Mouse (Mus musculus) embryonic facial prominence, embryonic 13.5 days (tissue): ENCODE measurements around the gene Akap8l. TPM values are rescaled to one million over a fixed set of nuclear protein-coding genes. Genes with fewer than 3 reads are reported as not detected.

Experiments
- ATAC-seq: fragments of 200-750 bp; cut with Nextera tagmentation; 2 replicates; pipeline ENCODE4 v1.8.0; 2017; ENCODE audit warnings: low read depth; ENCODE audit not compliant: insufficient number of reproducible peaks, insufficient read depth, low FRiP score, low TSS enrichment
- H3K27ac ChIP-seq: fragments of 300-500 bp; sonication (generic); 2 replicates; pipeline ENCODE4 v1.5.1; 2015; ENCODE audit warnings: moderate library complexity, mild to moderate bottlenecking, inconsistent platforms
- H3K27me3 ChIP-seq: fragments of 300-500 bp; sonication (generic); 2 replicates; pipeline ENCODE4 v1.6.1; 2015; ENCODE audit warnings: mild to moderate bottlenecking, inconsistent platforms
- H3K36me3 ChIP-seq: fragments of 300-500 bp; sonication (generic); 2 replicates; pipeline ENCODE4 v1.6.1; 2015; ENCODE audit warnings: mild to moderate bottlenecking, inconsistent platforms
- H3K4me1 ChIP-seq: fragments of 300-500 bp; sonication (generic); 2 replicates; pipeline ENCODE4 v1.6.1; 2015; ENCODE audit warnings: inconsistent platforms
- H3K4me2 ChIP-seq: fragments of 300-500 bp; sonication (generic); 2 replicates; pipeline ENCODE4 v1.6.1; 2015; ENCODE audit warnings: moderate library complexity, mild to moderate bottlenecking, inconsistent platforms
- H3K4me3 ChIP-seq: fragments of 300-500 bp; sonication (generic); 2 replicates; pipeline ENCODE4 v1.5.1; 2015; ENCODE audit warnings: mild to moderate bottlenecking, inconsistent platforms
- H3K9ac ChIP-seq: fragments of 300-500 bp; sonication (generic); 2 replicates; pipeline ENCODE4 v1.6.1; 2015; ENCODE audit warnings: mild to moderate bottlenecking, inconsistent platforms
- H3K9me3 ChIP-seq: fragments of 300-500 bp; sonication (generic); 2 replicates; pipeline ENCODE4 v1.6.1; 2016; ENCODE audit warnings: inconsistent platforms
- WGBS: fragments of 180-500 bp; shearing (Covaris S2); methylation state at CpG from one replicate; pipeline ENCODE4 v1.1.7; 2015; ENCODE audit warnings: mixed read lengths; 5-methylcytosine and 5-hydroxymethylcytosine counted together
- polyA plus RNA-seq: library from polyadenylated mRNA; unstranded; fragments of >200 nt; fragmentation: Nextera tagmentation; extraction: Ambion mirVana; gene quantifications from 2 replicates; pipeline ENCODE4 v1.2.1, GENCODE M21; 2015

Akap8l gene
- 110 and 113 TPM in 2 replicates for polyA plus RNA-seq

GRCm38 (mm10) chr17:32350382-32350983 lies at the start of gene Akap8l:
Gene Akap8l, minus strand, starts transcription at chr17:32350607.
- Histone ChIP-seq H3K27ac (peak within 1 kb of the TSS; percentile 74), H3K4me1 (peaks cover 17% of the 10 kb centered on the region), H3K36me3 (peaks cover 23% of the 10 kb centered on the region), H3K9me3 (no peaks in the 10 kb centered on the region), H3K4me2 (peak within 1 kb of the TSS; percentile 89), H3K4me3 (peak within 1 kb of the TSS; percentile 69), H3K9ac (peak within 1 kb of the TSS; percentile 86), H3K27me3 (no peaks in the 10 kb centered on the region)
- peak; percentile 95 for ATAC-seq
- under 1% methylated on average over 37 of the region's 37 CpGs for WGBS

DNA sequence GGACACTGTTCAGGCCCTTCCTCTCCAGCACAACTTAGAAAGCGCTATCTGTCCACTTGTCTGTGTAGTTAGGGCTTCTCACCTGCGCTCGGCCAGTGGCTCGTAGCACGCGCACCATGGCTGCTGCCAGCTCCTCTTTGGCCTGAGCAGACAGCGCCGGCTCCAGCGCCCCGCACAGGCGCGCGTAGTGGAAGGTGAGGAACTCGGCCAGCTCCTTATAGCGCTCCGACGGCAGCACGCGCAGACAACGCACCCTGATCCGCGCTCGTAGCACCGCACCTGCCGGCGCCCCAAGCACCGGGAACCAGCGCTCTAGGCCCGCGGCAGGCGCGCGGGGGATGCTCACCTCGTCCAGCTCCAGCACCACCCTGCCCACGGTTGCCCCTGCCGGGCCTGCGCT lies 45.9 kb upstream of the Akap8l start:
- Histone ChIP-seq H3K4me3 (peak overlapping the region; percentile 33), H3K4me1 (peaks cover 8% of the 10 kb centered on the region), H3K27me3 (peaks cover 84% of the 10 kb centered on the region), H3K36me3 (no peaks in the 10 kb centered on the region), H3K9me3 (no peaks in the 10 kb centered on the region), H3K9ac (no peak overlapping the region), H3K4me2 (peak overlapping the region; percentile 54), H3K27ac (no peak overlapping the region)
- 5% methylated on average over 37 of the region's 37 CpGs for WGBS
- ATAC-seq = no peak

DNA sequence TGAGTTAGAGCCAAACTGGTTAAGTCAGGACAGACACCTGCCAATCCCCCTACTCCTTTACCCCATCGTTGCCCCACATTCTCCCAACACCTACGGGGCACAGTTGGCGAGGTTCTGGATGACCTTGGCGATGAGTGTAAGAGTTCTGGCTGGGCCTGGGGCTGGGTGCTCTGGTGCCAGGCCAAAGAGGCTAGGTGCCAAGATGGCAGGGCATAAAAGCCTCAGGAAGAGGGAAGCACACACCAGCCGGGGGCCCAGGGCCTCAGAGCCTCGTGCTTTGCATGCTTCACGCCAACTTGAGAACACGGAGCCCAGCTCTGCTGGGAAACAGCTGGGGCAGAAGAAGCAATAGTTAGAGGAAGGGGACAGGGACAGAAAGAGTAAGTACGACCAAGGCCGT lies 43.5 kb upstream of the Akap8l start:
- no peaks in the 10 kb centered on the region for H3K36me3 ChIP-seq
- WGBS = 87% methylated on average over 10 of the region's 10 CpGs
- no peak overlapping the region for H3K27ac ChIP-seq
- H3K4me3 ChIP-seq = no peak overlapping the region
- H3K4me2 ChIP-seq = no peak overlapping the region
- no peak overlapping the region for H3K9ac ChIP-seq
- ATAC-seq = no peak
- peaks cover 8% of the 10 kb centered on the region for H3K4me1 ChIP-seq
- H3K27me3 ChIP-seq = peaks cover 90% of the 10 kb centered on the region
- H3K9me3 ChIP-seq = no peaks in the 10 kb centered on the region

- no peaks in the 10 kb centered on the region for H3K9me3 ChIP-seq
- WGBS = under 1% methylated on average over 24 of the region's 44 CpGs
Observed at GRCm38 (mm10) chr17:32389101-32389659, 38.8 kb upstream of the Akap8l start, which contains the start of gene Wiz. Gene Wiz, minus strand, starts transcription at chr17:32389439.

DNA sequence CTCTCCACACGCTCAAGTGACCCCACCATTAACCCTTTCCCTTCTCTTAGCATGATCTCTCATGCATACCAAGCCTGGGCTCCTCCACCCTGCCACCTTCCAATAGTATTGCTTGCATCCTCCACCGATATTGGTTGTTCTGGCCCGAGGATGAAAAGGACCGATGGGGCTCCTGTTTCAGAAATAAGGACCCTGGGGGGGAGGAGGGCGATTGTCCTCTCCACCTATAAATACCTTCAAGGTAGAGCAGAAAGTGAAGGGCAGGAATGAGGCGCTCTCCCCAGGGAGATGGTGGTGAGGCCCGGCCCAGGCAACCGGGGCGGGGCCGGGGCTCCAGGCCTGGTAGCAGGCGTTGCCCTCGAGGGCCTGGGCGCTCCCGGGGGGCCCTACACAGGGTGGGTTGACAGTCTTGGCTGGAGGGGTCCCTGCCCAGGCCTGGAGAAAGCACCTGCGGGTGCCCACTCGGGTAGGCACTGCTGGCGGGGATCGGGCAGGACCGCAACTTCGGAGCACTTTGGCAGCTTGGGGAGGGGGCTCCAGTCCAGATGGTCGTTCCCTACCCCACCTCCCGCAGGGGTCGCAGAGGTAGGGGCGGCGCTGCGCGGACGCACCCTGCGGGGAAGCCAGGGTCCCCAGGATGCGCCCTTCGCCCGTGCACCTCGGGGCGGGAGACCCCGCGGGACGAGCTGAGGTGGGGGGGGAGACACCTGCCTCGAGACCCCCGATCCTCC lies 38.1 kb upstream of the Akap8l start:
- under 1% methylated on average over 30 of the region's 39 CpGs for WGBS
- peak; percentile 62; the same call in 1 of the 2 replicates for ATAC-seq
- peak overlapping the region; percentile 99 for H3K4me2 ChIP-seq
- no peaks in the 10 kb centered on the region for H3K9me3 ChIP-seq
- H3K4me3 ChIP-seq = peak overlapping the region; percentile 73
- peaks cover 13% of the 10 kb centered on the region for H3K4me1 ChIP-seq
- H3K27ac ChIP-seq = peak overlapping the region; percentile 33; the same call in 1 of the 2 replicates
- H3K9ac ChIP-seq = peak overlapping the region; percentile 85
- peaks cover 36% of the 10 kb centered on the region for H3K27me3 ChIP-seq
- H3K36me3 ChIP-seq = peaks cover 21% of the 10 kb centered on the region

More at GRCm38 (mm10) chr17:32389101-32389659, 38.8 kb upstream of the Akap8l start, which contains the start of gene Wiz:
- Histone ChIP-seq H3K4me3 (peak within 1 kb of the TSS; percentile 73), H3K27me3 (peaks cover 43% of the 10 kb centered on the region), H3K9ac (peak within 1 kb of the TSS; percentile 85), H3K4me2 (peak within 1 kb of the TSS; percentile 99), H3K36me3 (peaks cover 15% of the 10 kb centered on the region), H3K4me1 (peaks cover 13% of the 10 kb centered on the region), H3K27ac (peak within 1 kb of the TSS; percentile 81)
- ATAC-seq = peak; percentile 81

DNA sequence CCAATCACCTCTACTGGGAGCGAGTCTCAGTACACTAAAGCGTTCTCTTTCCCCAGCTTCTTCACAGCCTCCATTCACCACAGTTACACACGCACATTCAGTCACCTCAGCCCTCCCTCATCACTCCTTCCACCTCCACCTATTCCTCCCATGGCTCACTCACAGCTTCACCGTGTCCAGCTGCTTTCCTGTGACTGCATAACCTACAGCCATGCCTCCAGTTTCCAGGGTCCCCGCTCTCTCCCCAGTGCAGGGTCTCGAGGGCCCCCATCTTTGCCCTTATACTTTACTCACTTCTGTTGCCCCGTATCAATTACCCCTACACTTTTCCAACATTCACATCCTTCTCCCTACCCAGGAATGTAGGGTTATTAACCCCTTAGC lies 37.6 kb upstream of the Akap8l start:
- WGBS = 27% methylated on average over 7 of the region's 7 CpGs
- no peaks in the 10 kb centered on the region for H3K9me3 ChIP-seq
- peaks cover 31% of the 10 kb centered on the region for H3K27me3 ChIP-seq
- H3K4me3 ChIP-seq = peak overlapping the region; percentile 73
- peaks cover 27% of the 10 kb centered on the region for H3K36me3 ChIP-seq
- H3K4me1 ChIP-seq = peaks cover 13% of the 10 kb centered on the region
- peak overlapping the region; percentile 99 for H3K4me2 ChIP-seq
- peak overlapping the region; percentile 85 for H3K9ac ChIP-seq
- peak overlapping the region; percentile 33; the same call in 1 of the 2 replicates for H3K27ac ChIP-seq
- no peak for ATAC-seq

DNA sequence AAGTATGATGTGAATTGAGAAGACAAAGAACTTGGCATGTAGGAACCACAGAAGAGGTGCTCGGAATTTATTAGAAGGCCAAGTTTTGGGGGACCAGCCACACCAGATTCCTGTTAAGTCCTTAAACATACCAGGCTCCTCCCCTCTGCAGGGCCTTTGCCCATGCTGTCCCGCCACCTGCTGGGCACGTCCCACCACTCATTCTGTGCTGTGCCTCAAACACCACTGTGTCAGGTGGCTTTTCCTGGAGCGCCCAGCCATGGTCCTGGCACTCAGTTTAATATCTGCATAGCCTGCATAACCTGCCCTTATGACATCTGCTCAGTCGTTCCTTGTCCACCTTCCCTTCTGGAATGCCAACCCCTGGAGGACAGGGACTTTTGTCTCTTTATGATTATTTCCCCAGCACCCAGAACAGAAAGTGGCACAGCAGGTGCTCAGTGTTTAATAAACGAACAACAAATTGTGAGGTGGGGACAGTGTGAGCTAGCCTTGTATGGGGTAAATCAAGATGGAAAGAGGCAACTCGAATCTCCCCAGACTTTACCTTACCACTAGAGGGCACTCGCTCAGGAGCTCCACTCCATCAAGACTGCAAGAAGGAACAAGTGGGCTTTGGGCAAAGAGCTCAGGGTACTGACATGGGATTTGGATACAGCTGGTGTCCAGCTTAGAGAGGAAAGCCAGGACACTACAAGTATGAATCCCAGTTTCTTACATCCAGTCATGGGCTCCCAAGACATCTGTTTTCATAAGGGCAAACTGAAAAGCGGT lies 36.4 kb upstream of the Akap8l start:
- 67% methylated on average over 9 of the region's 9 CpGs for WGBS
- no peak for ATAC-seq
- Histone ChIP-seq H3K36me3 (peaks cover 35% of the 10 kb centered on the region), H3K4me3 (no peak overlapping the region), H3K4me1 (peaks cover 13% of the 10 kb centered on the region), H3K27me3 (peaks cover 19% of the 10 kb centered on the region), H3K27ac (no peak overlapping the region), H3K9me3 (no peaks in the 10 kb centered on the region), H3K4me2 (no peak overlapping the region), H3K9ac (no peak overlapping the region)

- Histone ChIP-seq H3K9ac (no peak overlapping the region), H3K9me3 (no peaks in the 10 kb centered on the region), H3K4me1 (peaks cover 13% of the 10 kb centered on the region), H3K4me2 (no peak overlapping the region), H3K36me3 (peaks cover 41% of the 10 kb centered on the region), H3K4me3 (no peak overlapping the region), H3K27me3 (no peaks in the 10 kb centered on the region), H3K27ac (no peak overlapping the region)
- ATAC-seq = no peak
- WGBS = 86% methylated on average over 5 of the region's 5 CpGs
Observed at GRCm38 (mm10) chr17:32383661-32384060, 33.3 kb upstream of the Akap8l start.

DNA sequence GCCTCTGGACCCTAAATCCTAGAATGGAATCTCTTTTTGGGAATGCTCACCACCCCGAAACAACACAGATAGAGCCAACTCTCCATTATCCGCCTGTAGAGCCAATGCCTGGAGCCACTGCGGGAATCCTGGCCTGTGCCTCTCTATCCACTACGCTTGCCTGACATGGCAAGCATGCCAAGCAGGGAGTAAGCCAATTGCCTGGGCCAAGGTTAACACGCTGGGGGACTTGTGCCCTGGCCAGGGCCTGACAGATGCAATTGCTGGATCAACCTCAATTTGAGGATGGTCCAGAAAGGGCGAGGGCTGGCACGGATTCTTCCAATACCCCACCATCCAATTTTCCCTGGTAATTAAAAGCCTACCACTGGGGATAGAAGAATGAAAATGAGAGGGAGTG lies 32.2 kb upstream of the Akap8l start:
- H3K27me3 ChIP-seq = no peaks in the 10 kb centered on the region
- no peak overlapping the region for H3K4me2 ChIP-seq
- H3K4me3 ChIP-seq = no peak overlapping the region
- ATAC-seq = no peak
- H3K27ac ChIP-seq = no peak overlapping the region
- no peaks in the 10 kb centered on the region for H3K9me3 ChIP-seq
- WGBS = 87% methylated on average over 7 of the region's 7 CpGs
- no peak overlapping the region for H3K9ac ChIP-seq
- H3K36me3 ChIP-seq = peaks cover 52% of the 10 kb centered on the region
- H3K4me1 ChIP-seq = peaks cover 3% of the 10 kb centered on the region; the same call in 1 of the 2 replicates

- whole genome bisulfite sequencing = 69% methylated on average over 2 of the region's 2 CpGs
- Histone ChIP-seq H3K36me3 (peaks cover 46% of the 10 kb centered on the region), H3K9me3 (no peaks in the 10 kb centered on the region), H3K4me1 (no peaks in the 10 kb centered on the region), H3K27ac (no peak overlapping the region), H3K4me3 (no peak overlapping the region), H3K27me3 (no peaks in the 10 kb centered on the region), H3K9ac (no peak overlapping the region), H3K4me2 (no peak overlapping the region)
- no peak for ATAC-seq
Observed at GRCm38 (mm10) chr17:32378786-32379185, 28.4 kb upstream of the Akap8l start.

DNA sequence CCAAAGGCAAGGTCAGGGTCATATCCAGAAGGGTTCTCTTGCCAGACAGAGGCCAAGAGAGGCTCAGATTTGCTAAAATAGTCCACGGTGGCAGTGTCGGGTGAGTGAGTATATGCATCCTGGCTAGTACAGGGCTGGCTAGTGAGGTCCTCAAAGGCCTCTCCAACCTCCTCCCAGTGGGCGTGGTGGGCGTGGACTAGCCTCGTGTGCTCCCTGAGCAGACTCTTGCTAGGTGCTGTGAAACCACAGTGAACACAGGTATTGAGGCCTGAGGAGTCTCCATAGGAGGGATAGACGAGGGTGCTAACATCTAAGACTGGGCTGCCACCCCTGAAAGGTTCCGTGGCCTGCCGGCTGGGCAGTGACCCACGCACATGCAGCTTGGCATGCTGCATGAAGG lies 26.7 kb upstream of the Akap8l start:
- no peak overlapping the region for H3K27ac ChIP-seq
- ATAC-seq = no peak
- 89% methylated on average over 9 of the region's 9 CpGs for WGBS

More for the DNA sequence above, 26.7 kb upstream of the Akap8l start:
- Histone ChIP-seq H3K27me3 (no peaks in the 10 kb centered on the region), H3K36me3 (peaks cover 31% of the 10 kb centered on the region), H3K4me3 (no peak overlapping the region), H3K4me1 (no peaks in the 10 kb centered on the region), H3K9ac (no peak overlapping the region), H3K9me3 (no peaks in the 10 kb centered on the region), H3K4me2 (no peak overlapping the region)
